Mouse (Mus musculus): ENCODE results near the gene Lsm4. TPM values are rescaled to one million over a fixed set of nuclear protein-coding genes. Genes with fewer than 3 reads are reported as not detected.

Gene Lsm4
- polyA plus RNA-seq, 1 experiment from 2014 or later = 355 TPM

- H3K4me1 ChIP-seq = peaks cover 15% of the 10 kb centered on the region
- H3K4me3 ChIP-seq = no peak overlapping the region
- 83% methylated on average over 7 of the region's 7 CpGs for WGBS
- peaks cover 15% of the 10 kb centered on the region for H3K27me3 ChIP-seq (ENCODE audit: low read depth, poor library complexity, severe bottlenecking)
- H3K27ac ChIP-seq (replicated peaks) = peak overlapping the region; percentile 47; the same call in 1 of the 2 replicates
- DNase-seq (ENCODE audit: low spot score) = no peak
- H3K36me3 ChIP-seq = no peaks in the 10 kb centered on the region
- no peaks in the 10 kb centered on the region for H3K9me3 ChIP-seq (replicated peaks)
Observed at GRCm38 (mm10) chr8:70713991-70714390, 40.9 kb downstream of the Lsm4 start.

- H3K9me3 ChIP-seq (replicated peaks) = no peaks in the 10 kb centered on the region
- DNase-seq (ENCODE audit: low spot score) = no peak
- 83% methylated on average over 2 of the region's 2 CpGs for WGBS
- no peak overlapping the region for H3K4me3 ChIP-seq
- no peaks in the 10 kb centered on the region for H3K36me3 ChIP-seq
- H3K27me3 ChIP-seq (ENCODE audit: low read depth, poor library complexity, severe bottlenecking) = peaks cover 20% of the 10 kb centered on the region
- H3K27ac ChIP-seq (replicated peaks) = no peak overlapping the region
- peaks cover 15% of the 10 kb centered on the region for H3K4me1 ChIP-seq
Observed at GRCm38 (mm10) chr8:70715086-70715485, 42.0 kb downstream of the Lsm4 start.

- peaks cover 15% of the 10 kb centered on the region for H3K4me1 ChIP-seq
- DNase-seq (ENCODE audit: low spot score) = no peak
- WGBS = 86% methylated on average over 40 of the region's 40 CpGs
Observed at GRCm38 (mm10) chr8:70716521-70717400, 43.7 kb downstream of the Lsm4 start.

GRCm38 (mm10) chr8:70718297-70718696 is 45.2 kb downstream of the Lsm4 start, which contains the start of gene Gm3336:
Gene Gm3336, plus strand, starts transcription at chr8:70718543.
- H3K4me1 ChIP-seq = peaks cover 14% of the 10 kb centered on the region
- H3K27me3 ChIP-seq (ENCODE audit: low read depth, poor library complexity, severe bottlenecking) = peaks cover 26% of the 10 kb centered on the region
- 2% methylated on average over 19 of the region's 19 CpGs for WGBS
- H3K9me3 ChIP-seq (replicated peaks) = no peaks in the 10 kb centered on the region
- H3K4me3 ChIP-seq = peak within 1 kb of the TSS; percentile 22; the same call in 1 of the 2 replicates
- no peak within 1 kb of the TSS for H3K27ac ChIP-seq (replicated peaks)
- H3K36me3 ChIP-seq = no peaks in the 10 kb centered on the region
- DNase-seq (ENCODE audit: low spot score) = peak; percentile 54

More at GRCm38 (mm10) chr8:70716521-70717400, 43.7 kb downstream of the Lsm4 start:
- no peaks in the 10 kb centered on the region for H3K9me3 ChIP-seq (replicated peaks)
- no peak overlapping the region; the same call in 1 of the 2 replicates for H3K27ac ChIP-seq (replicated peaks)
- H3K4me3 ChIP-seq = no peak overlapping the region
- H3K27me3 ChIP-seq (ENCODE audit: low read depth, poor library complexity, severe bottlenecking) = peaks cover 24% of the 10 kb centered on the region
- H3K36me3 ChIP-seq = no peaks in the 10 kb centered on the region

- WGBS = 66% methylated on average over 9 of the region's 9 CpGs
- H3K36me3 ChIP-seq = no peaks in the 10 kb centered on the region
Observed at GRCm38 (mm10) chr8:70719796-70720270, 46.8 kb downstream of the Lsm4 start.

GRCm38 (mm10) chr8:70720739-70721138 is 47.7 kb downstream of the Lsm4 start:
- Histone ChIP-seq H3K36me3 (no peaks in the 10 kb centered on the region), H3K4me3 (no peak overlapping the region), H3K9me3 (replicated peaks) (no peaks in the 10 kb centered on the region), H3K27me3 (ENCODE audit: low read depth, poor library complexity, severe bottlenecking) (peaks cover 27% of the 10 kb centered on the region), H3K27ac (replicated peaks) (no peak overlapping the region), H3K4me1 (peaks cover 7% of the 10 kb centered on the region)
- peak; percentile 78 for DNase-seq (ENCODE audit: low spot score)
- 4% methylated on average over 3 of the region's 3 CpGs for WGBS

More at GRCm38 (mm10) chr8:70719796-70720270, 46.8 kb downstream of the Lsm4 start:
- DNase-seq (ENCODE audit: low spot score) = no peak
- Histone ChIP-seq H3K9me3 (replicated peaks) (no peaks in the 10 kb centered on the region), H3K4me3 (no peak overlapping the region), H3K27ac (replicated peaks) (no peak overlapping the region), H3K27me3 (ENCODE audit: low read depth, poor library complexity, severe bottlenecking) (peaks cover 26% of the 10 kb centered on the region), H3K4me1 (peaks cover 7% of the 10 kb centered on the region)

GRCm38 (mm10) chr8:70721601-70722000 is 48.6 kb downstream of the Lsm4 start:
- Histone ChIP-seq H3K27me3 (ENCODE audit: low read depth, poor library complexity, severe bottlenecking) (peaks cover 33% of the 10 kb centered on the region), H3K4me1 (peaks cover 8% of the 10 kb centered on the region), H3K4me3 (no peak overlapping the region), H3K9me3 (replicated peaks) (no peaks in the 10 kb centered on the region), H3K27ac (replicated peaks) (no peak overlapping the region), H3K36me3 (no peaks in the 10 kb centered on the region)
- 84% methylated on average over 8 of the region's 8 CpGs for WGBS
- DNase-seq (ENCODE audit: low spot score) = no peak

- Histone ChIP-seq H3K27ac (replicated peaks) (0 out of 2 replicates have a peak within 1 kb of the TSS, but pooled peaks have one; percentile 28), H3K36me3 (no peaks in the 10 kb centered on the region), H3K27me3 (ENCODE audit: low read depth, poor library complexity, severe bottlenecking) (peaks cover 41% of the 10 kb centered on the region), H3K4me3 (no peak within 1 kb of the TSS), H3K4me1 (peaks cover 8% of the 10 kb centered on the region), H3K9me3 (replicated peaks) (no peaks in the 10 kb centered on the region)
- 77% methylated on average over 7 of the region's 7 CpGs for WGBS
- no peak for DNase-seq (ENCODE audit: low spot score)
Observed at GRCm38 (mm10) chr8:70723486-70724210, 50.6 kb downstream of the Lsm4 start, which contains the start of gene Pde4c. Gene Pde4c, plus strand, starts transcription at chr8:70723720.

GRCm38 (mm10) chr8:70724216-70724615 is 51.2 kb downstream of the Lsm4 start:
- 84% methylated on average over 12 of the region's 12 CpGs for WGBS
- H3K27ac ChIP-seq (replicated peaks) = 0 out of 2 replicates have a peak overlapping the region, but pooled peaks have one; percentile 28
- H3K4me1 ChIP-seq = peaks cover 8% of the 10 kb centered on the region
- no peaks in the 10 kb centered on the region for H3K9me3 ChIP-seq (replicated peaks)
- H3K4me3 ChIP-seq = no peak overlapping the region
- peaks cover 44% of the 10 kb centered on the region for H3K27me3 ChIP-seq (ENCODE audit: low read depth, poor library complexity, severe bottlenecking)
- no peak for DNase-seq (ENCODE audit: low spot score)
- no peaks in the 10 kb centered on the region for H3K36me3 ChIP-seq

GRCm38 (mm10) chr8:70725792-70726447 is 52.9 kb downstream of the Lsm4 start:
- no peaks in the 10 kb centered on the region for H3K36me3 ChIP-seq
- H3K9me3 ChIP-seq (replicated peaks) = no peaks in the 10 kb centered on the region
- no peak for DNase-seq (ENCODE audit: low spot score)
- H3K4me1 ChIP-seq = peaks cover 14% of the 10 kb centered on the region
- peaks cover 56% of the 10 kb centered on the region for H3K27me3 ChIP-seq (ENCODE audit: low read depth, poor library complexity, severe bottlenecking)
- no peak overlapping the region for H3K4me3 ChIP-seq
- H3K27ac ChIP-seq (replicated peaks) = no peak overlapping the region
- 29% methylated on average over 14 of the region's 14 CpGs for WGBS

- H3K36me3 ChIP-seq = no peaks in the 10 kb centered on the region
- WGBS = 51% methylated on average over 11 of the region's 11 CpGs
- no peak for DNase-seq (ENCODE audit: low spot score)
- no peaks in the 10 kb centered on the region for H3K9me3 ChIP-seq (replicated peaks)
- H3K4me3 ChIP-seq = no peak overlapping the region
- peaks cover 14% of the 10 kb centered on the region for H3K4me1 ChIP-seq
- no peak overlapping the region for H3K27ac ChIP-seq (replicated peaks)
- H3K27me3 ChIP-seq (ENCODE audit: low read depth, poor library complexity, severe bottlenecking) = peaks cover 60% of the 10 kb centered on the region
Observed at GRCm38 (mm10) chr8:70726721-70727120, 53.7 kb downstream of the Lsm4 start.
